Mouse (Mus musculus) heart, adult 18-20 months (tissue): ENCODE measurements at regions not wholly inside any gene's neighbourhood (a gene's known extent, or its start where the extent isn't known, plus 50 kb on each side); places are given as distances from the start of the nearest gene placed in this dataset.
"Not testable (repeated sequence)": the region's sequence is repeated elsewhere in the genome, so short reads cannot be mapped to it uniquely, and the experiment has no call there.

ENCODE experiments used
- DNase-seq, 2 experiments: peaks; one replicate each; pipeline ENCODE4 v3.0.0; 2021 to 2022; ENCODE audit warnings: mixed read lengths in 1 of 2

DNA sequence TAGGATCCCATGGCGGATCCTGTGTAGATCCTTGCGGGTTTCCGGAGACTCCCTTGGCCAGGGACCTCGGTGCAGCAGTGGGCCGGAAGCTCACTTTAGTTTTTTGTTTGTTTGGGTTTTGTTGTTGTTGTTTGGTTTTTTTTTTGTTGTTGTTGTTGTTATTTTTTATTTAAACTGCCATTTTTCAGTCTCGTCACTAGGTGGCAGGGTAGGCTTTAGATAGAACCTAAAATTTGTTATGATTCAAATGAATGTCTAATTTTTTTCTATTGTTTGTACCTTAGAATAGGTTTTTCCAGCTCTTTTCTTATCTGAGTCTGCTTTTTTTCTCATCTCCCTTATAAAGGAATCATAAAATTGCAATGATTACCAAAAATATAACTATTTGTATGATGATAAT is 834.4 kb upstream of the Tacstd2 start:
- DNase-seq = no peak

DNA sequence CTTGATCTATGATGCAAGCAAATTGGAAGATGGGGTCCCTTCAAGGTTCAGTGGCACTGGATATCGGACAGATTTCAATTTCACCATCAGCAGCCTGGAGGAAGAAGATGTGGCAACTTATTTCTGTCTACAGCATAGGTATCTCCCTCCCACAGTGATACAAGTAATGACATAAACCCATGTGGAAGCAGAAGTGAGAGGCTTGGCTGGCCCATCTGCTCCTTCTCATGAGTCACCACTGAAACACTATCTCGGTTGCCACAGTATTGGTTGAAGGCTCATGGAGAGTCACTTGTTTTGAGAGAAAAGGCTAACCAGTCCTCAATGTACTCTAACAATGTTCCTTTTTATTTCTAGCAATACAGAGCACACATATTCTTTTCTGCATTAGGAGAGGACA is 804.2 kb upstream of the Tacstd2 start:
- no peak for DNase-seq

DNA sequence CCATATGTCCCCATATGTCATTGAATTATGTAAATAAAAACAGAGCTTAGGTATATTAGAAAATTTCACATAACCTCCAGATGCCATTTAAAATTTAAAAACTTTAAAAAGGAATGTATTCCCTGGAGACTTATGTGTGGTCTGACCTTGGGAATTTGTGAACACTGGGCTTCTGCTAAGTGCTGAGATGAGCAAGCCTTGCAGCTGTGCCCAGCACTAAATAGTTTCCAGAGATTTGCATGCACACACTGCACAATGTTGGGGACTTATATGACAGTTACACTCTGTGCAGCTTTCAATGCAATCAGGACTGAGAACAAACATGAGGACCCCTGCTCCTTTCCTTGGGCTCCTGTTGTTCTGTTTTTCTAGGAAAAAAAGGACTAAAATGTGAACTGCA is 803.6 kb upstream of the Tacstd2 start:
- not testable (repeated sequence) for DNase-seq

DNA sequence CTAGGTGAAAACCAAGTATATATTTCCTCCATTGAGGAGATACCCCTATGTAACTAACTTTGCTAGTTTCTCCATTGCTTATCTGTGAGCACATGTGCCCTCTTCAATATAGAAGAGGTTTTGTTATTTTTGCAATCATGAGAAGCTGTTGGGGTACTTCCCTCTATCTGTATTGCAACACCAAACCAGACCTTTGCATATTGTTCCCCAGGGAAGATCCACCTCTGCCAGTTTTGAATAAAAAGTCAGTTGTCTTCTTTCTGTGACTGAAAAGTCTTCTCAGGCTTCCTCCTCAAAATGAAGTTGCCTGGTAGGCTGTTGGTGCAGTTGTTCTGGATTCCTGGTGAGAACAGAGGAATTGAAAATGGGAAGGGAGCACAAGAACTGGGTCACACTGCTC is 775.8 kb upstream of the Tacstd2 start:
- no peak for DNase-seq

DNA sequence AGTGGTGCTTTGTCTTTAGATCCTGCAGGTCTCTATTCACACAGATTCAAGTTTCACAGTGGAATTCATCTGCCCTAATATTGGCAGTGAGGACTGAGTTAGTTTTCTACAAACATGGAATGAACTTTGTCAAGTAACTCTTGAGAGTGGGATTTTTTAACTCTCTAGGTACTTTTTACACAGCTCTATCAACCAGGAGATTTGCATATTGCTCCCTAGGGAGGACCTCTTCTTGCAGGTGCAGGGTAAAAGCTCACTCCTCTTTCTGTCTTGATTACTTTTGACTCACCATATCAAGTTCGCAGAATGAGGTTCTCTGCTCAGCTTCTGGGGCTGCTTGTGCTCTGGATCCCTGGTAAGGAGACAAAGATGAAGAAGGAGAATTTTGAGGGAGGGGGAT is 766.5 kb upstream of the Tacstd2 start:
- no peak for DNase-seq

DNA sequence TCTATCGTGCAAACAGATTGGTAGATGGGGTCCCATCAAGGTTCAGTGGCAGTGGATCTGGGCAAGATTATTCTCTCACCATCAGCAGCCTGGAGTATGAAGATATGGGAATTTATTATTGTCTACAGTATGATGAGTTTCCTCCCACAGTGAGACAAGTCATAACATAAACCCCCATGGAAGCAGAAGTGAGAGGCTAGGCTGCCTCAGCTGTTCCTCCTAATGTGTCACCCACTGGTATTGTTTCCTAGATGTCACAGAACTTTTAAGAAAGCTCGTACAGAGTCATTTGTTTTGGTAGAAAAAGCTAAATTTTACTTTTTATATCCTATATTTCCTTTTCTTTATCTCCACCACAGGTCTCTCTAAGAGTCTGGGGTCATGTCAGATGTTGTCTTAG is 721.1 kb upstream of the Tacstd2 start:
- no peak for DNase-seq

DNA sequence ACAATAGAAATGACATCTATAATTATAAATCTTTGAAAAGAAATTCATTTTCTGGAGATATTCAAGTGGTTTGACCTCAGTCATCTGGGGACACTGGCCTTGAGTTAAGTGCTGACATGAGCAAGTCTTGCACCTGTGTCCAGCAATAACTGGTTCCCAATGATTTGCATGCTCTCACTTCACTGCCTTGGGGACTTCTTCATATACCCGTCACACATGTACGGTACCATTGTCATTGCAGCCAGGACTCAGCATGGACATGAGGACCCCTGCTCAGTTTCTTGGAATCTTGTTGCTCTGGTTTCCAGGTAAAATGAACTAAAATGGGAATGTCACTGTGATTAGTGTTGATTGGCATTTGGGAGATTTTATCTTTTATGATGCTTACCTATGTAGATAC is 720.6 kb upstream of the Tacstd2 start:
- no peak for DNase-seq

DNA sequence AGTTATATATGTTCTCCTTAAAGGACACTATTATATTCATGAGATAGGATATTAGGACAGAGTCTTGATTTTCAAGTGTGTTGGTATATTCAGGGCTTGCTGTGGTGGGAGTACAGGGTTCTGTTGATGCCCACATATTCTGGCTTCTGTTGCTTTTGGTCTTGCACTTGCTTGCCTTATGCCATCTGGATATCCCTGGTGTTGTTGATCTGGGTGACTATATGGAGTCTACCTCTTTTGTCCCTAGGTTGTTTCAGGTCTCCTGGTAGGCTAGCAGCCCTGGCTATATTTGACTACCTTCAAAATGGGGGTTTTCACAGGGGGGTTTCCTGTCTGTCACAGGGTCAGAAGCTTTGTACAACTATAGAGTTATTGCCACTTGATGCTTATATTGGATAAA is 717.1 kb upstream of the Tacstd2 start:
- DNase-seq = no peak

DNA sequence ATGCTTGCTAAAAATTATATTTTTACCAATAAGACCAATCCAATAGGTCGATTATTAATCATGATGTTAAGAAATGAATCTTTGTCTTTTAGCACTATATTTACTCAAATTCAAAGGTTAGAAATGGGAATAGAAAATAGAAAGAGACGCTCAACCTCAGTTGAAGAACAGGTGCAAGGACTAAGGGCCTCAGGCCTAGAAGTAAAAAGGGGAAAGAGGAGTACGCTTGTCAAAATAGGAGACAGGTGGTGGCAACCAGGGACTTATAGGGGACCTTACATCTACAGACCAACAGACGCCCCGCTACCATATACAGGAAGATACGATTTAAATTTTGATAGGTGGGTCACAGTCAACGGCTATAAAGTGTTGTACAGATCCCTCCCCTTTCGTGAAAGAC is 715.7 kb upstream of the Tacstd2 start:
- DNase-seq = not testable (repeated sequence)

DNA sequence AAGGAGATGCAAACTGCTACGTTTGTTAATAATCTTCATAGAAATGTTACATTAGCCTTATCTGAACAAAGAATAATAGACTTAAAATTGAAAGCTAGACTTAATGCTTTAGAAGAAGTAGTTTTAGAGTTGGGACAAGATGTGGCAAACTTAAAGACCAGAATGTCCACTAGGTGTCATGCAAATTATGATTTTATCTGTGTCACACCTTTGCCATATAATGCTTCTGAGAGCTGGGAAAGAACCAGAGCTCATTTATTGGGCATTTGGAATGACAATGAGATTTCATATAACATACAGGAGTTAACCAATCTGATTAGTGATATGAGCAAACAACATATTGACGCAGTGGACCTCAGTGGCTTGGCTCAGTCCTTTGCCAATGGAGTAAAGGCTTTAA is 714.8 kb upstream of the Tacstd2 start:
- DNase-seq = not testable (repeated sequence)

DNA sequence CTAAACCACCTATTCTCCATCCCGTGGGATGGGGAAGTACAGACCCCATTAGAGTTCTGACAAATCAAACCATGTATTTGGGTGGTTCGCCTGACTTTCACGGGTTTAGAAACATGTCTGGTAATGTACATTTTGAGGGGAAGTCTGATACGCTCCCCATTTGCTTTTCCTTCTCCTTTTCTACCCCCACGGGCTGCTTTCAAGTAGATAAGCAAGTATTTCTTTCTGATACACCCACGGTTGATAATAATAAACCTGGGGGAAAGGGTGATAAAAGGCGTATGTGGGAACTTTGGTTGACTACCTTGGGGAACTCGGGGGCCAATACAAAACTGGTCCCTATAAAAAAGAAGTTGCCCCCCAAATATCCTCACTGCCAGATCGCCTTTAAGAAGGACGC is 713.7 kb upstream of the Tacstd2 start:
- not testable (repeated sequence) for DNase-seq

DNA sequence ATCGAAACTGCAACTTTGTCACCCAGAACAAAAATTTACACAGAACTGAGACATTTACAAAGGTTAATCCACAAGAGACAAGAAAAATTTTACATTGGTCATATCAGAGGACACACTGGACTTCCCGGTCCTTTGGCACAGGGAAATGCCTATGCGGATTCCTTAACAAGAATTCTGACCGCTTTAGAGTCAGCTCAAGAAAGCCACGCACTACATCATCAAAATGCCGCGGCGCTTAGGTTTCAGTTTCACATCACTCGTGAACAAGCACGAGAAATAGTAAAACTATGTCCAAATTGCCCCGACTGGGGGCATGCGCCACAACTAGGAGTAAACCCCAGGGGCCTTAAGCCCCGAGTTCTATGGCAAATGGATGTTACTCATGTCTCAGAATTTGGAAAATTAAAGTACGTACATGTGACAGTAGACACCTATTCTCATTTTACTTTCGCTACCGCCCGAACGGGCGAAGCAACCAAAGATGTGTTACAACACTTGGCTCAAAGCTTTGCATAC is 712.5 kb upstream of the Tacstd2 start:
- not testable (repeated sequence) for DNase-seq

DNA sequence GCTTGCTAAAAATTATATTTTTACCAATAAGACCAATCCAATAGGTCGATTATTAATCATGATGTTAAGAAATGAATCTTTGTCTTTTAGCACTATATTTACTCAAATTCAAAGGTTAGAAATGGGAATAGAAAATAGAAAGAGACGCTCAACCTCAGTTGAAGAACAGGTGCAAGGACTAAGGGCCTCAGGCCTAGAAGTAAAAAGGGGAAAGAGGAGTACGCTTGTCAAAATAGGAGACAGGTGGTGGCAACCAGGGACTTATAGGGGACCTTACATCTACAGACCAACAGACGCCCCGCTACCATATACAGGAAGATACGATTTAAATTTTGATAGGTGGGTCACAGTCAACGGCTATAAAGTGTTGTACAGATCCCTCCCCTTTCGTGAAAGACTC is 707.2 kb upstream of the Tacstd2 start:
- DNase-seq = not testable (repeated sequence)

DNA sequence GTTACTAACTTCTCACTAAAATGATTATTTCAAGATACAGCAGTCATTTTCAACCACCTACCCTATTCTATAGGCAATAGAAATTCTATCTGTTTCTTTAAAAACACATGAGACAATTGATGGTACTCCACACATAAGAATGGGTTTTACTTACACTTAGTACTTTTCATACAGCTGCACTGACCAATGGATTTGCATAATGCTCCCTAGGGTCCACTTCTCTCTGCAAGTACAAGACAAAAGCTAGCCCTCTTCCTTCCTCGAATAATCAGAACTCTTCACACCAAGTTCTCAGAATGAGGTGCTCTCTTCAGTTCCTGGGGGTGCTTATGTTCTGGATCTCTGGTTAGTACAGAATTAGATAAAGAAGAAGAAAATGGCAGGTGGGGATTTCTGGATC is 684.1 kb upstream of the Tacstd2 start:
- DNase-seq = no peak

DNA sequence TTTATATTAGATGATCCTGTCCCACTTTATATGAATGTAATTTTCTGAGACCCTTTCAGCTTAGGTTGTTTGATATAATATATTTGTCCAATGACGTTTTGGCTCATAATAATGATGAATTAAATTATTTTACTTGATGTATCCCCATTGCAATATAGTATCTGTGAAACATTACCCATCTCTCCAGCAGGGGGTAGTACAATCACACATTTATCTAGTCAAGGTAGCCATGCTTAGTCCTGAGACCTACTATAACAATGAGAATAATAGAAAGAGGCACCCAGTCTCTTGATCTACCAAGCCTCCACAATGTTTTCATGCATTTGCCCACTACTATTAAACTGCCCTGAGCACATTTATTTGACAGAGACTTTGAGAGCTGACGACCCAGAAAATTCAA is 665.9 kb upstream of the Tacstd2 start:
- DNase-seq = peak; percentile 1 to 2

DNA sequence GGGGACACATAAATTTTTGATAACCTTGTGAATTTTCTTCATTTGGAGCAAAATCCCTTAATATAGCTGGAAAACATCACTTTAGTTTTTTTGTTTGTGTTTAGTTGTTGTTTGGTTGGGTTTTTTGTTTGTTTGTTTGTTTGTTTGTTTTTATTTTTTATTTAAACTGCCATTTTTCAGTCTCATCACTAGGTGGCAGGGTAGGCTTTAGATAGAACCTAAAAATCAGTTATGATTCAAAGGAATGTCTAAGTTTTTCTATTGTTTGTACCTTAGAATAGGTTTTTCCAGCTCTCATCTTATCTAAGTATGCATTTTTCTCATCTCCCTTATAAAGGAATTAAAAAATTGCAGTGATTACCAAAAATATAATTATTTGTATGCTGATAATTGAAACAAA is 662.4 kb upstream of the Tacstd2 start:
- DNase-seq = no peak

DNA sequence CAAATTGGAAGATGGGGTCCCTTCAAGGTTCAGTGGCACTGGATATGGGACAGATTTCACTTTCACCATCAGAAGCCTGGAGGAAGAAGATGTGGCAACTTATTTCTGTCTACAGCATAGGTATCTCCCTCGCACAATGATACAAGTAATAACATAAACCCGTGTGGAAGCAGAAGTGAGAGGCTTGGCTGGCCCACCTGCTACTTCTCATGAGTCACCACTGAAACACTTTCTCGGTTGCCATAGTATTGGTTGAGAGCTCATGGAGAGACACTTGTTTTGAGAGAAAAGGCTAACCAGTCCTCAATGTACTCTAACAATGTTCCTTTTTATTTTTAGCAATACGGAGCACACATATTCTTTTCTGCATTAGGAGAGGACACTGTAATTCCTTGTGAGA is 629.2 kb upstream of the Tacstd2 start:
- no peak for DNase-seq

DNA sequence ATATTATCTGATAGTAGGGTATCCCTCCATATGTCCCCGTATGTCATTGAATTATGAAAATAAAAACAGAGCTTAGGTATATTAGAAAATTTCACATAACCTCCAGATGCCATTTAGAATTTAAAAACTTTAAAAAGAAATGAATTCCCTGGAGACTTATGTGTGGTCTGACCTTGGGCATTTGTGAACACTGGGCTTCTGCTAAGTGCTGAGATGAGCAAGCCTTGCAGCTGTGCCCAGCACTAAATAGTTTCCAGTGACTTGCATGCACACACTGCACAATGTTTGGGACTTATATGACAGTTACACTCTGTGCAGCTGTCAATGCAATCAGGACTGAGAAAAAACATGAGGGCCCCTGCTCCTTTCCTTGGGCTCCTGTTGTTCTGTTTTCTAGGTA is 628.5 kb upstream of the Tacstd2 start:
- not testable (repeated sequence) for DNase-seq

DNA sequence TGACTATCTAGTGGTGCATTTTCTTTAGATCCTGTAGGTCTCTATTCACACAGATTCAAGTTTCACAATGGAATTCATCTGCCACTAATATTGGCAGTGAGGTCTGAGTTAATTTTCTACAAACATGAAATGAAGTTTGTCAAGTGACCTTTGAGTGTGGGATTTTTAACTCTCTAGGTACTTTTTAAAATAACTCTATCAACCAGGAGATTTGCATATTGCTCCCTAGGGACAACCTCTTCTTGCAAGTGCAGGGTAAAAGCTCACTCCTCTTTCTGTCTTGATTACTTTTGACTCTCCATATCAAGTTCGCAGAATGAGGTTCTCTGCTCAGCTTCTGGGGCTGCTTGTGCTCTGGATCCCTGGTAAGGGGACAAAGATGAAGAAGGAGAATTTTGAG is 616.0 kb upstream of the Tacstd2 start:
- no peak for DNase-seq

DNA sequence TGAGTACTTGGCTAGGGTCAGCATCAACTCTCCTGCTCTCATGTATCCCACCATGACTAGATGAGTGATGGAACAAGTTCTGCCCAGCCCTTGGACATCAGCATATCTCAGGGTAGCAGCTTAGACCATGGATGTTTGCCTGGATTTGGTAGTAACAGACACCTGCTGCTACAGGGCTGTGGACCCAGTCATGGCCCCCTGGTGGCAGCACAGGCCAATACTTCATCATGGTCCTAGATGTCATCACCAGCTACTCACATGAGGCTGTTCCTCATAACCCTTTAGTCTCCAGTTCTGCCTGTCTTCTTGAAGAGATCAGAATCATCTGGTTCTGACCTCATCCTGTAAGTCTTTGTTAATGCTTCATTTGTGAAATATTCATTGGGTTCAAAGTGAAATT is 566.9 kb upstream of the Tacstd2 start:
- DNase-seq = no peak
